Mouse (Mus musculus): ENCODE results near the gene Foxf2.

Gene Foxf2

DNA sequence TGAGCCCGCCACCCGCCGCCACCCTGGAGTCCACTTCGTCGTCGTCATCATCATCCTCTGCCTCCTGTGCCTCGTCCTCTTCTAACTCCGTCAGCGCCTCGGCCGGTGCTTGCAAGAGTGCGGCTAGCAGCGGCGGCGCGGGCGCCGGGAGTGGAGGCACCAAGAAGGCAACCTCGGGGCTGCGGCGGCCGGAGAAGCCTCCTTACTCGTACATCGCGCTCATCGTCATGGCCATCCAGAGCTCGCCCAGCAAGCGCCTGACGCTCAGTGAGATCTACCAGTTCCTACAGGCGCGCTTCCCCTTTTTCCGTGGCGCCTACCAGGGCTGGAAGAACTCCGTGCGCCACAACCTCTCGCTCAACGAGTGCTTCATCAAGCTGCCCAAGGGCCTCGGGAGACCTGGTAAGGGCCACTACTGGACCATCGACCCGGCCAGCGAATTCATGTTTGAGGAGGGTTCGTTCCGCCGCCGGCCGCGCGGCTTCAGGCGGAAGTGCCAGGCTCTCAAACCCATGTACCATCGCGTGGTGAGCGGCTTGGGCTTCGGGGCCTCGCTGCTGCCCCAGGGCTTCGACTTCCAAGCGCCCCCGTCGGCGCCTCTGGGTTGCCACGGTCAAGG lies 676 bp downstream of the Foxf2 start:
- DNase-seq (ENCODE audit: low spot score), result peak; percentile 45

- peak; percentile 21 for DNase-seq (ENCODE audit: low spot score)
Observed at GRCm38 (mm10) chr13:31626991-31627625, 1.5 kb downstream of the Foxf2 start.

GRCm38 (mm10) chr13:31627864-31628690 lies 2.5 kb downstream of the Foxf2 start:
- peak; percentile 21 for DNase-seq (ENCODE audit: low spot score)

DNA sequence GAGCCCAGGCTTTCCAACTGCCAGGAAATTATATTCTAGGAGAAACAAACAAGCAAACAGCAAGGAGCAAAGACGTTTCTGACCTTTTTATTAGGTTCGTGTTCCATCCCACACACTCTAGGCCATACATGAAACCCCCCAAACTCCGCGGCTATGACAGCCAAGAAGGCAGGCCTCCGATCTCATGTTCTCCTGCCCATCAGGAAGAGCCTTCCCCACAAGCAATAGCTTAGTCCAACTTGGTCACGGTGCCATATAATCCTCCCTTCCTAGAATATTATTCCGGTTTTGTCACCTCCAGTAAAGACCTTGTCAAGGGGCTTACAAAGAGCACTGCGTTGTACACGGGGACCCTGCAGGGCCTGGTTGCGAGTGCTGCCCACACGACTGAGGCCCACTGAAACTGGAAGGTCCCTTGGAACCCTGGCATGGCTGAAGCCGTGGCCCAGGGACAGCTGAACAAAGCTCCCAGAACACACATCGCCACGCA lies 3.1 kb downstream of the Foxf2 start:
- DNase-seq (ENCODE audit: low spot score), result no peak

GRCm38 (mm10) chr13:31629321-31629851 lies 3.8 kb downstream of the Foxf2 start:
- no peak for DNase-seq (ENCODE audit: low spot score)

DNA sequence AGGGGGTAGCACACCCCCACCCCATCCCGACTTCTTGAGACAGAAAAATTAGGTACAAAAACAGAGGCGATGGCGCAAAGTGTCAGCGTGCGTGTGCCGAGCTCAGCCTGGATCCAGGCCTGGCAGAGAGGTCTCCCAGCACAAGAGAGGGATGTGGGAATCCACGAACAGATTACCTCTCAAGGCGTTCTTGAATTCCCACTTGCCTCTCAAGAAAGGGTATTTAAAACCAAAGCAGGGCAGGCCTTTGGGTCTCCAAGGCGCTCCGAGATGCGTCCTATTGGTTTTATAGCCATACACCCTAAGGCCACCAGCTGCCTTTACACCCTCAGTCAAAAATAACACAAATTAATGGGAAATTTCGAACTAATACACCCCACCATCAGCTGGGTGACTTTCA lies 4.4 kb downstream of the Foxf2 start:
- no peak for DNase-seq (ENCODE audit: low spot score)

GRCm38 (mm10) chr13:31630551-31630950 lies 4.9 kb downstream of the Foxf2 start:
- DNase-seq (ENCODE audit: low spot score), result no peak

DNA sequence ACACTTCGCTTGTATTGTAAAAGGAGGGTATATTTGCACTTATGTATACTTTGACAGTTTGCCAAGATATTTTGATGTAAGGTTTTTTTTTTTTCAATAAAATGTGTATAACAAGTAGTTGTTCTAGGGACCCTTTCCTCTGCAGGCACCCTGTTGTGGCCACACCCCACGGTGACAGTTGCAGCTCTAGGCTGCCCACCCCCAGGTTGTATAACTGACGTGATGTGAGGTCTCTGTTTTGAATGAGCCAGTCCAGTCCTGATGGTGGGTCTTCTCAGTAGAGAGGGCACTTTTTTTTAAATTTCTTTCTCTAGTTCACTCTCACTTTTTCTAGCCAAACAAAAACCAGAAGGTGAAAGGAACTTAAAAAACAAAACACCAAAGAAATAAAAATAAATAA lies 5.7 kb downstream of the Foxf2 start:
- no peak for DNase-seq (ENCODE audit: low spot score)

DNA sequence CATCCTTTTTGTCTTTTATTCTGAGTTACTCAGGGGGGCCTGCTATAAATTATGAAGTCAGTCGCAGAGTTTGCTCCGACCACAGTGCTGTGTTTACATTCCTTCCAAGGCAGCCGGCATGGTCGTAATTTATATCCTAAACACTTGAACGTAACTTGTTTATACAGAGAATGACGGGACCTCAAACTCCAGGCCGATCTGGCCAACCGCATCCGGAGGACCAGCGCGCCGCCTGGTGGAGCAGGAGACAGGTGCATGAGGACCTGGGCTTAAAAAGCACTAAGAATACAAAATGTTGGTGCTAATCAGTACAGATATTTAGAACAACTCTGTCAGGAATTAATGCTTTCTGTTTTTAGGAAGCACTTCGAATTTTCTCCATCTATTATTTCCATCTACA lies 6.8 kb downstream of the Foxf2 start:
- peak; percentile 69 for DNase-seq (ENCODE audit: low spot score)

GRCm38 (mm10) chr13:31633259-31633658 lies 7.6 kb downstream of the Foxf2 start:
- no peak for DNase-seq (ENCODE audit: low spot score)

GRCm38 (mm10) chr13:31635546-31635945 lies 9.9 kb downstream of the Foxf2 start:
- DNase-seq (ENCODE audit: low spot score), result peak; percentile 41

DNA sequence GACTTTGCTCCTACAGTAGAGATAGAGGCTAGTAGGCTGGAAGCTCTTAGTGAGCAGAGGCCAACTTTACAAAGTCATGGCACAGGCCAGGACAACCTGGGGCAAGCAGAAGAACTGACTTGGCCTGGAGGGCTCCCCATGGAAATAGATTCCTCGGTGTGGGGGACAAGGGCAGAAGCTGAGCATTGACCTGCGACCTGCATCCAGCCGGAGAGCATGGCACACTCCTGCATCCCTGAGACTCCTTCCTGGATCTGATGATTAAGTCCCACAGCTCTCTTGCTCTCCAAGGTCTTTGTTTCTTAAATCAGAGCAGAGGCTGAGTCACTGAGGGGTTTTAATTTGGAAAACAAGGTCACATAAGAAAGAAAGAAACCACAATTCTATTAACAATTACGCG lies 15.9 kb downstream of the Foxf2 start:
- DNase-seq (ENCODE audit: low spot score), result no peak

- DNase-seq (ENCODE audit: low spot score), result no peak
Observed at GRCm38 (mm10) chr13:31652131-31652745, 26.6 kb downstream of the Foxf2 start.

DNA sequence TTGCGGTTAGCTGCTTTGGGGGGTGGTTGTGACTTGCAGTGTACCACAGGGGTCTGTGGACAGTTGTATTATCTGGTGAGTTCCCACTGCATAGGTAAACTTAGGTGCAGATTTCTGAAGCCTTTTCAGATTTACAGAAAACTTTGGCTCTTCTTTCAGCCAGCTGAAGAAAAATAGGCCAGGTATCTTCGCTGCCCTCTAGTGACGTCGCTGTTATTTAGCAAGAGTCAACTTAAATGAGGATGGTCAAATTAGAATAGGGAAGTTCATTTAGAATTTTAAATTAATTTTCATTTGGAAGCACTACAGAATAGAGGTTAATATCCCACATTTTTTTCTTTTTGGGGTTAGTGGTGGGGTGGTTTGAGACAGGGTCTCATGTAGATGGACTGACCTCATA lies 30.6 kb downstream of the Foxf2 start:
- DNase-seq (ENCODE audit: low spot score), result peak; percentile 38

GRCm38 (mm10) chr13:31658212-31658611 lies 32.6 kb downstream of the Foxf2 start:
- DNase-seq (ENCODE audit: low spot score), result no peak

DNA sequence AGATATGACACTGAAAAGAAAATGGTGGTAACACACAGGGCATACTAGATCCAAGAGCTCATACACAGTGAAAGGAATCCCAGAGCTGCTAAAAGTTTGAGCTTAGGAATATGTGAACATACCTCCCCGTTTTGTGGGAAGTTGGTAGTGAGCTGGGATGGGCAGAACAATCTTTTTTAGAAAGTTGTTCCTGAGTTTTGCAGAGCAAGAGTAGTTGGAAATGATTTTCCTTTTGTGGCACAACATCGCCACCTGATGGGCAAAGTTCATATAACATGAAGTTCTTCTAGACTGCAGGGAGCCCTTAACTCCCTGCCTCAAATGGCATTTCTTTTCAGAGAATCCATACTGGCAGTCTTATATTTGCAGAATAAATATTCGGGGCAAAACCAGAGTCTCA lies 33.3 kb downstream of the Foxf2 start:
- DNase-seq (ENCODE audit: low spot score), result peak; percentile 86

GRCm38 (mm10) chr13:31661211-31661610 lies 35.6 kb downstream of the Foxf2 start:
- no peak for DNase-seq (ENCODE audit: low spot score)

- no peak for DNase-seq (ENCODE audit: low spot score)
Observed at GRCm38 (mm10) chr13:31665376-31665775, 39.8 kb downstream of the Foxf2 start.

GRCm38 (mm10) chr13:31667919-31668524 lies 42.4 kb downstream of the Foxf2 start:
- peak; percentile 17 for DNase-seq (ENCODE audit: low spot score)

DNA sequence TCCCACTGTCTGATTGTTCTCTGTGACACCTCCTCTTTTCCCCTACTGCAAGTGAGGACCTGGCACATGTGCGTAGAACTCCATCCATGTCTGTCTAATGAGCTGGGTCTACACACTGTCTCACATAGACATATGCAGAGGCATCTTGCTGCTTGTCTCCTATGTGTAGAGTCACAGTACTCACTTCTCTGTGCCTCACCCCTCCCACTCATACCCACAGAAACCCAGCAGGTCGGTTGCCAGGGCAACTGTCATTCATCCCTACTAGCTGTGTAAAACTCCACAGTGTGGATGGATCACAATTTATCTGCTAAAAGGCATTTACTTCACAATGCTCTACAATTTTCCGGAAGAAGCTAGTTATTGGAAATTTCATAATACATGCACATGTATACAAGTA lies 46.5 kb downstream of the Foxf2 start:
- DNase-seq (ENCODE audit: low spot score), result no peak
